In genomic region chr2:130582552-130582951, GRCm38 (mm10) we compare ENCODE assay signal across 20 mouse cellular contexts. TPM values are rescaled to one million over a fixed set of nuclear protein-coding genes. Genes with fewer than 3 reads are reported as not detected.
DNase-seq lines count a peak whose midpoint lies in the region; ATAC-seq and TF ChIP-seq lines count a peak whose summit lies in the region.
"Had no signal": no experiment of that assay in that cellular context is flagged by ENCODE, and none has a peak within 500 bp of the region (broad histone marks: within the 10 kb centered on the region; RNA-seq: fewer than 3 reads in every experiment).

Avp (minus strand) TSS chr2:130582554.

- peaks cover 15% of the 10 kb centered on the region for H3K4me1 ChIP-seq in hindbrain, embryonic 13.5 days (replicated peaks)
- H3K4me1 ChIP-seq in hindbrain, embryonic 11.5 days (replicated peaks; ENCODE audit: control insufficient read depth, insufficient read depth, low read length) = peaks cover 6% of the 10 kb centered on the region; the same call in 1 of the 2 replicates
- H3K4me1 ChIP-seq in E14TG2a.4 (replicated peaks; ENCODE audit: low read depth, low read length) = peaks cover 36% of the 10 kb centered on the region
- H3K4me1 ChIP-seq in hindbrain, postnatal 0 days (ENCODE audit: insufficient read depth, low read length) = 0 out of 2 replicates have a peak, but pooled peaks cover 8% of the 10 kb centered on the region

- TF ChIP-seq CTCF in E14TG2a.4 (conservative IDR thresholded peaks at IDR 0.05; ENCODE audit: low read length) = no peak
- no peak for TF ChIP-seq CTCF in hindbrain, postnatal 0 days (IDR thresholded peaks at IDR 0.05; ENCODE audit: low read depth)

- 0 out of 2 replicates have a peak within 1 kb of the TSS, but pooled peaks have one; percentile 31 for H3K4me3 ChIP-seq in hindbrain, embryonic 13.5 days
- no peak within 1 kb of the TSS for H3K4me3 ChIP-seq in hindbrain, embryonic 11.5 days (ENCODE audit: low read depth, low read length)
- peak within 1 kb of the TSS; percentile 72; the same call in 1 of the 2 replicates for H3K4me3 ChIP-seq in E14TG2a.4 (replicated peaks; ENCODE audit: low read length)
- H3K4me3 ChIP-seq in hindbrain, postnatal 0 days (ENCODE audit: low read length) = peak within 1 kb of the TSS; percentile 27; the same call in 1 of the 2 replicates
- H3K4me3 ChIP-seq: erythroblast, embryonic 14.5 days had no signal

- H3K9ac ChIP-seq in hindbrain, embryonic 13.5 days = no peak within 1 kb of the TSS
- H3K9ac ChIP-seq in hindbrain, embryonic 11.5 days (ENCODE audit: low read depth, low read length) = no peak within 1 kb of the TSS
- H3K9ac ChIP-seq in hindbrain, postnatal 0 days (replicated peaks; ENCODE audit: low read length) = no peak within 1 kb of the TSS
- H3K9ac ChIP-seq: intestine, embryonic 15.5 days had no signal

- intact Hi-C loops in heart, postnatal 10 days (cut with DNase I) = no loop called here

- H3K9me3 ChIP-seq in hindbrain, embryonic 13.5 days = no peaks in the 10 kb centered on the region
- no peaks in the 10 kb centered on the region for H3K9me3 ChIP-seq in hindbrain, embryonic 11.5 days (ENCODE audit: control insufficient read depth, low read length)
- H3K9me3 ChIP-seq in E14TG2a.4 (ENCODE audit: low read length) = no peaks in the 10 kb centered on the region
- H3K9me3 ChIP-seq in hindbrain, postnatal 0 days (ENCODE audit: low read length) = no peaks in the 10 kb centered on the region
- H3K9me3 ChIP-seq: intestine, embryonic 15.5 days; limb, embryonic 13.5 days had no signal

- 36% methylated on average over 10 of the region's 10 CpGs for WGBS in hindbrain, embryonic 13.5 days
- WGBS in hindbrain, embryonic 11.5 days = 42% methylated on average over 10 of the region's 10 CpGs
- 32% methylated on average over 10 of the region's 10 CpGs for WGBS in hindbrain, postnatal 0 days

- peak; percentile 94 for DNase-seq in heart, adult 11 months
- no peak for DNase-seq in heart, postnatal 10 days
- no peak for DNase-seq in hindbrain, embryonic 11.5 days (ENCODE audit: low spot score)
- no peak for DNase-seq in hindbrain, postnatal 0 days (ENCODE audit: low spot score)
- no peak for DNase-seq in thymus, adult 18-20 months
- DNase-seq: adrenal gland, postnatal 14 days; cerebellum, adult 18-20 months; cerebellum, postnatal 36 days; gastrocnemius, postnatal 36 days; lung, postnatal 10 days; right cerebral cortex, postnatal 25 days; thymus, postnatal 4 days had no signal

- no peak within 1 kb of the TSS for H3K4me2 ChIP-seq in hindbrain, embryonic 13.5 days
- H3K4me2 ChIP-seq in hindbrain, embryonic 11.5 days (replicated peaks; ENCODE audit: low read depth, low read length) = no peak within 1 kb of the TSS
- no peak within 1 kb of the TSS for H3K4me2 ChIP-seq in hindbrain, postnatal 0 days (ENCODE audit: low read depth, low read length)

- peaks cover 67% of the 10 kb centered on the region for H3K27me3 ChIP-seq in hindbrain, embryonic 13.5 days
- H3K27me3 ChIP-seq in hindbrain, embryonic 11.5 days (ENCODE audit: control insufficient read depth, insufficient read depth, low read length) = peaks cover 55% of the 10 kb centered on the region
- peaks cover 70% of the 10 kb centered on the region for H3K27me3 ChIP-seq in E14TG2a.4 (ENCODE audit: insufficient read depth, low read length)
- peaks cover 41% of the 10 kb centered on the region for H3K27me3 ChIP-seq in hindbrain, postnatal 0 days (ENCODE audit: insufficient read depth, low read length)

- ATAC-seq in hindbrain, embryonic 13.5 days (ENCODE audit: low FRiP score) = no peak
- ATAC-seq in hindbrain, embryonic 11.5 days (ENCODE audit: low FRiP score) = no peak
- no peak for ATAC-seq in hindbrain, postnatal 0 days
- ATAC-seq: intestine, embryonic 15.5 days had no signal

- H3K36me3 ChIP-seq in hindbrain, embryonic 13.5 days = no peaks in the 10 kb centered on the region
- no peaks in the 10 kb centered on the region for H3K36me3 ChIP-seq in hindbrain, embryonic 11.5 days (ENCODE audit: control insufficient read depth, insufficient read depth, low read length)
- no peaks in the 10 kb centered on the region for H3K36me3 ChIP-seq in E14TG2a.4 (ENCODE audit: insufficient read depth, low read length)
- no peaks in the 10 kb centered on the region for H3K36me3 ChIP-seq in hindbrain, postnatal 0 days (ENCODE audit: insufficient read depth, low read length)
- H3K36me3 ChIP-seq: intestine, embryonic 15.5 days; limb, embryonic 13.5 days had no signal

- H3K27ac ChIP-seq in hindbrain, embryonic 13.5 days = no peak within 1 kb of the TSS
- H3K27ac ChIP-seq in hindbrain, embryonic 11.5 days (ENCODE audit: low read depth, low read length) = no peak within 1 kb of the TSS
- no peak within 1 kb of the TSS for H3K27ac ChIP-seq in hindbrain, postnatal 0 days
- H3K27ac ChIP-seq: intestine, embryonic 15.5 days; limb, embryonic 13.5 days had no signal

RNA-seq across cellular contexts. Expression of gene Avp, which starts in this region (rescaled TPM):
- total RNA-seq in heart, postnatal 10 days (2021) = 1 to 10 TPM in 1 of 2 experiments, under 1 TPM in 1; 0.60 to 1.1 TPM
- not detected in 2 replicates for polyA plus RNA-seq in hindbrain, embryonic 13.5 days (2015; fragmentation: Nextera tagmentation; extraction: Ambion mirVana)
- polyA plus RNA-seq in hindbrain, embryonic 11.5 days (2014; fragmentation: Nextera tagmentation; extraction: Ambion mirVana) = not detected in 2 replicates
- 0.78 and 1.5 TPM in 2 replicates for total RNA-seq in hindbrain, postnatal 0 days (2014; rRNA removed)
- polyA plus RNA-seq in hindbrain, postnatal 0 days (2015; fragmentation: Nextera tagmentation; extraction: Ambion mirVana) = 0.45 and 0.73 TPM in 2 replicates
- total RNA-seq: adrenal gland, postnatal 14 days; gastrocnemius, postnatal 36 days; megakaryocyte, adult 5-6 weeks had no signal
- polyA plus RNA-seq: erythroblast, embryonic 14.5 days; intestine, embryonic 15.5 days; kidney, embryonic 14.5 days; limb, embryonic 13.5 days; liver, embryonic 16.5 days had no signal
